Mouse (Mus musculus) thymus, adult 2 months (tissue): ENCODE results near the gene Wnk3.

ENCODE experiments used
- CTCF ChIP-seq: fragments of 200-500 bp; IDR thresholded peaks from 2 replicates; pipeline ENCODE4 v1.5.1; 2012; ENCODE audit warnings: mild to moderate bottlenecking, control low read depth, low read length, moderate library complexity, borderline replicate concordance; ENCODE audit not compliant: control insufficient read depth, poor library complexity, insufficient read depth; ENCODE audit errors: extremely low read depth
- POLR2A ChIP-seq: fragments of 200-500 bp; IDR thresholded peaks from 2 replicates; pipeline ENCODE4 v1.6.1; 2012; ENCODE audit warnings: mild to moderate bottlenecking, low read length, control low read depth, moderate library complexity; ENCODE audit not compliant: control insufficient read depth, poor library complexity, insufficient read depth; ENCODE audit errors: extremely low read depth

- TF ChIP-seq POLR2A: no peak
- TF ChIP-seq CTCF: no peak
Measured at GRCm38 (mm10) chrX:151345333-151346125, 147.7 kb downstream of the Wnk3 start.
